Mouse (Mus musculus) heart, adult 8-10 months (tissue): ENCODE measurements around the gene Nlk. TPM values are rescaled to one million over a fixed set of nuclear protein-coding genes. Genes with fewer than 3 reads are reported as not detected.

ENCODE experiments used
- total RNA-seq, 4 experiments: library from RNA; stranded (reverse); gene quantifications; 2 replicates each; pipeline ENCODE4 v1.2.4; 2022

Gene Nlk
- total RNA-seq, 4 experiments from 2014 or later: 11.7 to 15.2 (median 12.4) TPM

Other genes starting within 250 kb of the Nlk start
- 1 to 10 TPM; 1.4 to 3.3 (median 1.9) TPM for gene Slc46a1, start 231.7 kb downstream of the Nlk start, total RNA-seq
- gene Sarm1, start 199.6 kb downstream of the Nlk start, total RNA-seq: under 1 TPM; 0.38 to 0.81 (median 0.48) TPM
- 10 to 100 TPM; 14.3 to 19.1 (median 17.1) TPM for gene Vtn, start 198.3 kb downstream of the Nlk start, total RNA-seq
- not detected for gene Sebox, start 193.9 kb downstream of the Nlk start, total RNA-seq
- 10 to 100 TPM; 11.2 to 12.9 (median 12.5) TPM for gene Tmem199, start 185.2 kb downstream of the Nlk start, total RNA-seq
- 100 to 1,000 TPM; 141 to 157 (median 151) TPM for gene Poldip2, start 185.2 kb downstream of the Nlk start, total RNA-seq
- gene Tnfaip1, start 161.0 kb downstream of the Nlk start, total RNA-seq: 10 to 100 TPM; 33.8 to 41.8 (median 37.6) TPM
- gene Ift20, start 161.0 kb downstream of the Nlk start, total RNA-seq: 10 to 100 TPM; 30.3 to 36.6 (median 35.8) TPM
- 1 to 10 TPM; 3.4 to 5.5 (median 4.3) TPM for gene Tmem97, start 146.6 kb downstream of the Nlk start, total RNA-seq
- gene Ccnq, start 54.4 kb upstream of the Nlk start, total RNA-seq: 10 to 100 TPM; 18.2 to 20.6 (median 18.8) TPM
- 10 to 100 TPM; 34.3 to 51.3 (median 39.8) TPM for gene Lyrm9, start 129.2 kb upstream of the Nlk start, total RNA-seq
- gene Nos2, start 223.4 kb upstream of the Nlk start, total RNA-seq: 1 to 10 TPM; 4.1 to 6.9 (median 4.3) TPM